Mouse (Mus musculus): ENCODE results near the gene Crybb1.

- TF ChIP-seq CTCF (IDR thresholded peaks at IDR 0.05; ENCODE audit: control insufficient read depth, insufficient read depth, insufficient replicate concordance, low read depth, low read length): no peak
- no peak for TF ChIP-seq POLR2A (IDR thresholded peaks at IDR 0.05; ENCODE audit: control insufficient read depth, low read depth, low read length)
These were observed 41.6 kb downstream of the Crybb1 start for GRCm38 (mm10) chr5:112297257-112297656.

Data from testis, adult 2 months (tissue).